Mouse (Mus musculus): Measurements from ENCODE around the gene Ccdc15. TPM values are rescaled to one million over a fixed set of nuclear protein-coding genes. Genes with fewer than 3 reads are reported as not detected.

The Ccdc15 gene
- polyA plus RNA-seq (2014; fragmentation: Nextera tagmentation; extraction: Ambion mirVana), result 3.4 and 5.3 TPM in 2 replicates

GRCm38 (mm10) chr9:37347988-37348642 lies at the start of gene Ccdc15:
TSS of gene Ccdc15 (minus strand) at chr9:37348432.
- under 1% methylated on average over 36 of the region's 41 CpGs for WGBS (ENCODE audit: insufficient replicate concordance)
- Histone ChIP-seq H3K4me1 (ENCODE audit: control insufficient read depth, insufficient read depth, low read length) (peaks cover 7% of the 10 kb centered on the region; the same call in 1 of the 2 replicates), H3K9ac (ENCODE audit: low read depth, low read length) (peak within 1 kb of the TSS; percentile 96), H3K36me3 (ENCODE audit: control insufficient read depth, insufficient read depth, low read length) (no peaks in the 10 kb centered on the region; the same call in 1 of the 2 replicates), H3K27ac (ENCODE audit: low read depth, low read length) (peak within 1 kb of the TSS; percentile 94), H3K9me3 (replicated peaks; ENCODE audit: control insufficient read depth, low read length) (no peaks in the 10 kb centered on the region), H3K4me2 (peak within 1 kb of the TSS; percentile 89), H3K4me3 (ENCODE audit: low read depth, low read length) (peak within 1 kb of the TSS; percentile 89), H3K27me3 (ENCODE audit: control insufficient read depth, insufficient read depth, low read length) (no peaks in the 10 kb centered on the region)
- peak; percentile 96 for ATAC-seq (replicated peaks; ENCODE audit: insufficient number of reproducible peaks, low FRiP score, low TSS enrichment)

GRCm38 (mm10) chr9:37393482-37394131 lies 45.4 kb upstream of the Ccdc15 start:
- H3K27ac ChIP-seq (ENCODE audit: low read depth, low read length), result no peak overlapping the region
- H3K4me1 ChIP-seq (ENCODE audit: control insufficient read depth, insufficient read depth, low read length), result no peaks in the 10 kb centered on the region
- no peaks in the 10 kb centered on the region for H3K9me3 ChIP-seq (replicated peaks; ENCODE audit: control insufficient read depth, low read length)
- 65% methylated on average over 8 of the region's 8 CpGs for WGBS (ENCODE audit: insufficient replicate concordance)
- ATAC-seq (replicated peaks; ENCODE audit: insufficient number of reproducible peaks, low FRiP score, low TSS enrichment), result no peak
- H3K27me3 ChIP-seq (ENCODE audit: control insufficient read depth, insufficient read depth, low read length), result no peaks in the 10 kb centered on the region
- H3K4me2 ChIP-seq, result no peak overlapping the region
- H3K36me3 ChIP-seq (ENCODE audit: control insufficient read depth, insufficient read depth, low read length), result no peaks in the 10 kb centered on the region
- no peak overlapping the region for H3K9ac ChIP-seq (ENCODE audit: low read depth, low read length)
- no peak overlapping the region for H3K4me3 ChIP-seq (ENCODE audit: low read depth, low read length)

GRCm38 (mm10) chr9:37392071-37392470 lies 43.8 kb upstream of the Ccdc15 start:
- no peak overlapping the region for H3K4me3 ChIP-seq (ENCODE audit: low read depth, low read length)
- H3K27me3 ChIP-seq (ENCODE audit: control insufficient read depth, insufficient read depth, low read length), result no peaks in the 10 kb centered on the region
- H3K4me1 ChIP-seq (ENCODE audit: control insufficient read depth, insufficient read depth, low read length), result no peaks in the 10 kb centered on the region
- H3K9me3 ChIP-seq (replicated peaks; ENCODE audit: control insufficient read depth, low read length), result no peaks in the 10 kb centered on the region
- H3K36me3 ChIP-seq (ENCODE audit: control insufficient read depth, insufficient read depth, low read length), result no peaks in the 10 kb centered on the region
- no peak overlapping the region for H3K9ac ChIP-seq (ENCODE audit: low read depth, low read length)
- ATAC-seq (replicated peaks; ENCODE audit: insufficient number of reproducible peaks, low FRiP score, low TSS enrichment), result no peak
- H3K27ac ChIP-seq (ENCODE audit: low read depth, low read length), result no peak overlapping the region
- no peak overlapping the region for H3K4me2 ChIP-seq
- WGBS (ENCODE audit: insufficient replicate concordance), result 75% methylated on average over 2 of the region's 2 CpGs

- Histone ChIP-seq H3K27ac (ENCODE audit: low read depth, low read length) (no peak overlapping the region), H3K4me1 (ENCODE audit: control insufficient read depth, insufficient read depth, low read length) (no peaks in the 10 kb centered on the region), H3K4me2 (no peak overlapping the region), H3K36me3 (ENCODE audit: control insufficient read depth, insufficient read depth, low read length) (no peaks in the 10 kb centered on the region), H3K27me3 (ENCODE audit: control insufficient read depth, insufficient read depth, low read length) (peaks cover 3% of the 10 kb centered on the region), H3K4me3 (ENCODE audit: low read depth, low read length) (no peak overlapping the region), H3K9ac (ENCODE audit: low read depth, low read length) (no peak overlapping the region), H3K9me3 (replicated peaks; ENCODE audit: control insufficient read depth, low read length) (no peaks in the 10 kb centered on the region)
- 72% methylated on average over 2 of the region's 2 CpGs for WGBS (ENCODE audit: insufficient replicate concordance)
- no peak for ATAC-seq (replicated peaks; ENCODE audit: insufficient number of reproducible peaks, low FRiP score, low TSS enrichment)
These were observed 42.7 kb upstream of the Ccdc15 start for GRCm38 (mm10) chr9:37390891-37391290.

GRCm38 (mm10) chr9:37384284-37385182 lies 36.3 kb upstream of the Ccdc15 start:
- ATAC-seq (replicated peaks; ENCODE audit: insufficient number of reproducible peaks, low FRiP score, low TSS enrichment), result peak; percentile 73
- no peaks in the 10 kb centered on the region for H3K9me3 ChIP-seq (replicated peaks; ENCODE audit: control insufficient read depth, low read length)
- peak overlapping the region; percentile 50 for H3K4me3 ChIP-seq (ENCODE audit: low read depth, low read length)
- H3K4me1 ChIP-seq (ENCODE audit: control insufficient read depth, insufficient read depth, low read length), result no peaks in the 10 kb centered on the region
- no peak overlapping the region for H3K27ac ChIP-seq (ENCODE audit: low read depth, low read length)
- no peaks in the 10 kb centered on the region for H3K36me3 ChIP-seq (ENCODE audit: control insufficient read depth, insufficient read depth, low read length)
- WGBS (ENCODE audit: insufficient replicate concordance), result 7% methylated on average over 49 of the region's 54 CpGs
- peak overlapping the region; percentile 93 for H3K4me2 ChIP-seq
- H3K9ac ChIP-seq (ENCODE audit: low read depth, low read length), result peak overlapping the region; percentile 69
- H3K27me3 ChIP-seq (ENCODE audit: control insufficient read depth, insufficient read depth, low read length), result peaks cover 29% of the 10 kb centered on the region

GRCm38 (mm10) chr9:37383161-37383560 lies 34.9 kb upstream of the Ccdc15 start:
- no peak overlapping the region for H3K27ac ChIP-seq (ENCODE audit: low read depth, low read length)
- no peak overlapping the region for H3K4me3 ChIP-seq (ENCODE audit: low read depth, low read length)
- WGBS (ENCODE audit: insufficient replicate concordance), result 81% methylated on average over 6 of the region's 6 CpGs
- no peaks in the 10 kb centered on the region for H3K36me3 ChIP-seq (ENCODE audit: control insufficient read depth, insufficient read depth, low read length)
- no peak for ATAC-seq (replicated peaks; ENCODE audit: insufficient number of reproducible peaks, low FRiP score, low TSS enrichment)
- H3K4me1 ChIP-seq (ENCODE audit: control insufficient read depth, insufficient read depth, low read length), result no peaks in the 10 kb centered on the region
- H3K9ac ChIP-seq (ENCODE audit: low read depth, low read length), result no peak overlapping the region
- H3K4me2 ChIP-seq, result no peak overlapping the region
- peaks cover 29% of the 10 kb centered on the region for H3K27me3 ChIP-seq (ENCODE audit: control insufficient read depth, insufficient read depth, low read length)
- H3K9me3 ChIP-seq (replicated peaks; ENCODE audit: control insufficient read depth, low read length), result no peaks in the 10 kb centered on the region

- H3K27ac ChIP-seq (ENCODE audit: low read depth, low read length), result no peak overlapping the region
- no peaks in the 10 kb centered on the region for H3K36me3 ChIP-seq (ENCODE audit: control insufficient read depth, insufficient read depth, low read length)
- H3K9ac ChIP-seq (ENCODE audit: low read depth, low read length), result no peak overlapping the region
- no peak overlapping the region for H3K4me2 ChIP-seq
- no peak overlapping the region for H3K4me3 ChIP-seq (ENCODE audit: low read depth, low read length)
- no peak for ATAC-seq (replicated peaks; ENCODE audit: insufficient number of reproducible peaks, low FRiP score, low TSS enrichment)
- no peaks in the 10 kb centered on the region for H3K9me3 ChIP-seq (replicated peaks; ENCODE audit: control insufficient read depth, low read length)
- H3K4me1 ChIP-seq (ENCODE audit: control insufficient read depth, insufficient read depth, low read length), result no peaks in the 10 kb centered on the region
- WGBS (ENCODE audit: insufficient replicate concordance), result 84% methylated on average over 5 of the region's 5 CpGs
- no peaks in the 10 kb centered on the region for H3K27me3 ChIP-seq (ENCODE audit: control insufficient read depth, insufficient read depth, low read length)
These were observed 27.5 kb upstream of the Ccdc15 start for GRCm38 (mm10) chr9:37375718-37376117.

- Histone ChIP-seq H3K27ac (ENCODE audit: low read depth, low read length) (no peak overlapping the region), H3K4me2 (no peak overlapping the region), H3K4me1 (ENCODE audit: control insufficient read depth, insufficient read depth, low read length) (no peaks in the 10 kb centered on the region), H3K27me3 (ENCODE audit: control insufficient read depth, insufficient read depth, low read length) (no peaks in the 10 kb centered on the region), H3K9ac (ENCODE audit: low read depth, low read length) (no peak overlapping the region), H3K4me3 (ENCODE audit: low read depth, low read length) (no peak overlapping the region), H3K9me3 (replicated peaks; ENCODE audit: control insufficient read depth, low read length) (no peaks in the 10 kb centered on the region), H3K36me3 (ENCODE audit: control insufficient read depth, insufficient read depth, low read length) (no peaks in the 10 kb centered on the region)
- no peak for ATAC-seq (replicated peaks; ENCODE audit: insufficient number of reproducible peaks, low FRiP score, low TSS enrichment)
- WGBS (ENCODE audit: insufficient replicate concordance), result 79% methylated on average over 7 of the region's 7 CpGs
These were observed 23.1 kb upstream of the Ccdc15 start for GRCm38 (mm10) chr9:37371232-37371801.
